Mouse (Mus musculus) cerebellum, postnatal 36 days (tissue): Measurements from ENCODE around the gene Sh3bp5l.

Experiments used
- DNase-seq, 2 experiments: peaks; one replicate each; pipeline ENCODE4 v3.0.0; 2021 to 2022; ENCODE audit warnings: mixed read lengths in 2 of 2

Sh3bp5l gene

GRCm38 (mm10) chr11:58378763-58379278 is 48.3 kb downstream of the Sh3bp5l start, which contains the start of gene Lypd8:
Gene Lypd8, plus strand, starts transcription at chr11:58379043.
- no peak for DNase-seq

GRCm38 (mm10) chr11:58379516-58379915 is 49.0 kb downstream of the Sh3bp5l start:
- no peak for DNase-seq

GRCm38 (mm10) chr11:58382471-58382870 is 51.9 kb downstream of the Sh3bp5l start:
- no peak for DNase-seq
